Mouse (Mus musculus) heart, postnatal 4 days (tissue): ENCODE results near the gene Scgb2b21. TPM values are rescaled to one million over a fixed set of nuclear protein-coding genes. Genes with fewer than 3 reads are reported as not detected.
"Not testable (repeated sequence)": the region's sequence is repeated elsewhere in the genome, so short reads cannot be mapped to it uniquely, and the experiment has no call there.

Experiments
- DNase-seq: peaks from one replicate; pipeline ENCODE4 v3.0.0; 2021
- total RNA-seq, 2 experiments: library from RNA; stranded (reverse); gene quantifications; 2 replicates each; pipeline ENCODE4 v1.2.3; 2021

Gene Scgb2b21
- total RNA-seq = not detected

DNA sequence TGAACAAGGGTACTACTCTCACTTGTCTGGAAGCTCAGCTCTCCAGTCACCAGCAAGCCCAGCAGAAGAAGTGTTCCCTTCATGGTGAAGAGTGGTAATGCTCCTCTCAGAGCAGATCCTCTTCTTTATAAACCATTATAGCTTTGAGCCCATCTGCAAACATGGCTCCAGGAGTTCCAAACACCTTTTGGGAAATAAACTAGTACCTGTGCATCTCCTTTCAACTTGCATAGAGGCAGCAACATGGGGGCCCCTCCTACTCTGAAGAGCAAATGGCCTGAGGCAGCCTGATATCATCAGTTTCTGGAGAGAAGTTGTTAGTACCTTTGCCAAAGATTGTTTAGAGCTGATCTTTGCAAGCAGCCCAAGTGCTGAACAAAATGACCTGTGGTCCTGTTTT is at the start of gene Scgb2b21:
Gene Scgb2b21, minus strand, starts transcription at position 101 of the 400 bp plus-strand sequence.
- DNase-seq = no peak

GRCm38 (mm10) chr7:33543420-33543819 is 23.2 kb upstream of the Scgb2b21 start:
- not testable (repeated sequence) for DNase-seq

Other genes starting within 250 kb of the Scgb2b21 start
- gene Scgb2b19, start 240.1 kb downstream of the Scgb2b21 start, total RNA-seq = not detected
- gene Scgb1b19, start 233.2 kb downstream of the Scgb2b21 start, total RNA-seq = not detected
- gene Scgb2b20, start 154.1 kb downstream of the Scgb2b21 start, total RNA-seq = not detected
- gene Scgb1b20, start 147.2 kb downstream of the Scgb2b21 start, total RNA-seq = not detected
- not detected for gene Scgb2b24, start 218.9 kb upstream of the Scgb2b21 start, total RNA-seq
- not detected for gene Scgb1b24, start 223.3 kb upstream of the Scgb2b21 start, total RNA-seq